Mouse (Mus musculus) regulatory T cell (primary cell): ENCODE measurements around the gene Xirp1.

Source experiments
- in situ Hi-C: fragments of 300-600 bp; cut with MboI, MseI; formaldehyde crosslinking; loops from one replicate; pipeline ENCODE4 v1.15.1; 2025; ENCODE audit warnings: high pct_unique_total_duplicates

The Xirp1 gene

DNA sequence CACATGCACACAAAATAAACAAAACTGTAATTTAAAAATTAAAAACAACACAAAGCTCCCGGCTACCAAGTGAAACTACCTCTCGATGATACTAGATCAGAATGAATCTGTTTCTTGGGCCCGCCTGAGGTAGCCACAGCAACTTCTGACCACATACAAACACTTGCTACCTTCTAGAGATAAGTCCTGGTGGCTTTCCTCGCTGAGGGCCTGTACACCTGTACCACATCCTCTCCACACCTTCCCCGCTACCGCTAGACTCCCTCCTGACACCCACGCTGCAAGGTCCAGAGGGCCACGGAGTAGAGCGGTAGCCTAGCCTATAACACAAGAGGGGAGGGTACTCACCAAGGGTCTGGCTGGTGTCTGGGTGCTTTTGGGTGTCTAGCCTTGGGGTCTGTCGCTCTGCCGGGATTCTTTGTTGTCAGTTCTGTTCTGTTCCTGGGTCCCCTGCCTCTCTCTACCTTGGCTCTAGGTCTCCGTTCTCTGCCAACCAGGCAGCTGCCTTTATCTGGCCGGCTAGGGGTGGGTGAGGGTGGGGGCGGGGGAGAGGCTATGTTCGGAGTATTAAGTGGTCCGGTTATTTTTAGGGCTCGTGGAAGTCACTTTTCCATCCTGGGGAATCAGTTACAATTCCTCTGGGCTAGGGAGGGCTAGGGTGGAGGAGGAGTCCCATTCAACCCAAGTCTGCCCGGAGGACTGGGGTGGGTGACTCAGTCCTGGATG, at the start of gene Xirp1:
Gene Xirp1 (minus strand): TSS at position 513 of the 726 bp plus-strand sequence.
- in situ Hi-C loops, result no loop called here

DNA sequence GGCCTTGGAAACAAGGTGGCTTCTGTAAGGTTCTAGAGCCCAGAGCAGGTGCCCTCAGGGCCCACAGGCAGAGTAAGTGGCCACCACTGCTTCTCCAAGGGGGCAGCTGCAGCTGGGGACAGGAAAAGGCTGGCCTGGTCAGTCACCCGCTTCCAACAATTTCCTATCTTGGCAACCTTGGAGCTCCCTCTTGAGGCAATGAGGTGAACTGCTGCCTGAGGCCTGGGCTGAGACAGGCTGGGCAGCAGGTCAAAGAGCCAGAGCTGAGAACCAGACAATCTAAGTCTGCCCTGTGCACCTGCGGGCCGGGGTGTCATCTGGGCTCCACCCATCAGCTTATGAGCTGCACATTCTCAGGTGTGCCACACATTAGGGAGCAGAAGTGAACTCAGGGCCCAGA, 49.8 kb upstream of the Xirp1 start:
- in situ Hi-C loops, result no loop called here

DNA sequence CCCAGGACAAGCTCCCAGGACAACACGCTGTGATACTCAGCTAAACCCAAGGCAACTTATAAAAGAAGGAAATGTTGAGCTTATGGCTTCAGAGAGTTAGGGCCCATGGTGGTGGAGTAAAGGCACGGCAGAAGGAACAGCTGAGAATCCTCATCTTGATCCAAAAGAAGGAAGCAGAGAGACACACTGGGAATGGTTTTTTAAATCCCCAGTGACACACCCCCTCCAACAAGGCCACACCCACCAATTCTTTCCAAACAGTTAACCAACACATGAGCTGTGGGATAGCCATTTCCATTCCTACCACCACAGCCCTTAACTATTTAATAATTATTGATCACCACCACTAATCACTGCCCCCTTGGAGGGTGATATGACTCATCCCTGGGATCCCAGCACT, 47.9 kb upstream of the Xirp1 start:
- in situ Hi-C loops, result no loop called here

DNA sequence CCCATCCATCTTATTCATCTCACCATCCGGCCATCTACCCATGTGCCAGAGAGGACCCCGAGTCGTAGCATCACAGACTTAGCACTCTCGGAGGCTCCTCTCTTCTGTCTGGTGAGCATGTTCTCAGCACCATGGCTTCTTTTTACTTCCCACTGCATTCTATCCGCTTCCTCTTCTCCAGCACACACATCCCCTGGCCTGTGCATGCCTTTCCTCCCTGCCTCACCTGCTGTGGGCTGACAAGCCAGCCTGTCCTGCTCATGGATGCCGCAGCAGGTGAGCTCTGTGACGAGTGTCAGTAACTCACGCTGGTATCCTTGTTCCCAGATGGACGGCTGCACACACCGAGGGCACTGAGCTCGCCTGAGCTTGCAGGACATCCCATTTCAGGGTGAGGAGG, 46.4 kb upstream of the Xirp1 start, which contains the start of gene Cx3cr1:
Gene Cx3cr1 (minus strand): TSS at position 101 of the 400 bp plus-strand sequence.
- in situ Hi-C loops, result no loop called here

DNA sequence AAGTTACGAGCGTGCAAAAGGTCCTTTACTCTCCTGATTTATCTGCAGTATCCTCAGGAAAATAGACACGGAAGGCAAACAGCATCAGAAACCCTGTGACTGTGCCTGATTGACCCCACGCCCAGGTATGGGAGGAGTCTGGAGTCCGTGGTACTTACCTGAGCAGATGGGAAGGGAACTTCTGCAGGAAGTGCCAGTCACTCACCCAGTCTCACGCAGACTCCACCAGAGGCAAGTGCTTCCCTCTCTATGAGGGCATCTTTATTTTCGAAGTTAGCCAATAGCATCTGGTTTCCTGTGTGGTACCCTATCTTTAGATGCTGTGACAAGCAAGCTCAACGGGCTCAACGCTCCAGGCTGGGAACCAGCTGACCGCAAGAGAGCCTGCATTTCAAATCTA, 44.6 kb upstream of the Xirp1 start:
- in situ Hi-C loops, result no loop called here

DNA sequence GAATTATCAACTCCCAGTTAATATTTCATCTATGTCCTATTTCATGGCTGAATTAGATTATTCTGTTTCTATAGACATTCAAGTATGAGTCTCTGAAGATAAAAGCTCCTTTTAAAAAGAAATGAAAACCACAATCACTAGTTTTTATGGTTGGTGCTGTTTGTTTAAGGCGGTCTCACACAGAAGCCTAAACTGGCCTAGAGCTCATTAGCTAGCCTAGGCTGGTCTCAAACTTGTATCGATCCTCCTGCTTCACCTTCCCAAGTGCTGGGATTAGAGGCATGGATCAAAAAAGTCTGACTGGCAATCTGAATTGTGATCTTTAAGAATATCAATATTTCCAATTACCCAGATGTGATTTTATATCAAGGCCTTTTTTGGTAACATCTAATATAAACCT, 44.2 kb upstream of the Xirp1 start:
- in situ Hi-C loops, result no loop called here

DNA sequence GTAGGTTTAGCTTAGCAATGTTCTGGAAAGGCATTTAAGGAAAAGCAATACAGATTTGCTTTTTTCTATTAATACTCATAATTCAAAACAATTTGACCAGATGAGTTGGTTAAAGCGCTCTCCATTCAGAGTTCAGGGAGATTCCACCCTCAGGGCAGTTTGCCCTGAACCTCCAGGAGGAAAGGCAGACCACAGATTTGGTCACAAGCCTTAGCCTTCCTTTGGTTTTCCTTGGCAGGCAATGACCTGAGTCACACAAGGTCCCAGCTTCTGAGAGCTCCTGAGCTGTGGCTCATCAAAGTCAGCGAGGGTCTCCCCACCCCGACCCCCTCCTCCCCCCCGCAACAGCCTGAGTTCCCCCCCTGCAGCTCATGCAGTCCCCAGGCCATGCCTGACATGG, 40.9 kb upstream of the Xirp1 start:
- in situ Hi-C loops, result no loop called here

DNA sequence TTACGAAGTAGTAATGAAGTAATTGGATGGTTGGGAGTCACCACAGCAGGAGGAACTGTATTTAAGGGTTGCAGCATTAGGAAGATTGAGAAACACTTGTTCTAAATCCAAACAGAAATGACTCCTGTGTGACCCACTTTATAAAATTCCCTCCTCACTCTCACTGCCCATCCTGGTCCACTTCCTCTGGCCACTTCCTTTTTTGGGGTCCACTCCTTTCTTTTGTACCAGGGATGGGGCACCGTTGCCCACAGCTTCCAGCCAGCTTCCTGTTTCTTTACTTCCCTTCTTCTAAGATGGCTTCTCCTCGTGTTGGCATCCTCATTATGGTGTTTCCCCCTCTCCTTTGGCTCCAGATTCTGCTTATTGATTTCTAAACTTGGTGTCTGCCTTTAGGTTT, 35.3 kb upstream of the Xirp1 start:
- in situ Hi-C loops, result no loop called here

DNA sequence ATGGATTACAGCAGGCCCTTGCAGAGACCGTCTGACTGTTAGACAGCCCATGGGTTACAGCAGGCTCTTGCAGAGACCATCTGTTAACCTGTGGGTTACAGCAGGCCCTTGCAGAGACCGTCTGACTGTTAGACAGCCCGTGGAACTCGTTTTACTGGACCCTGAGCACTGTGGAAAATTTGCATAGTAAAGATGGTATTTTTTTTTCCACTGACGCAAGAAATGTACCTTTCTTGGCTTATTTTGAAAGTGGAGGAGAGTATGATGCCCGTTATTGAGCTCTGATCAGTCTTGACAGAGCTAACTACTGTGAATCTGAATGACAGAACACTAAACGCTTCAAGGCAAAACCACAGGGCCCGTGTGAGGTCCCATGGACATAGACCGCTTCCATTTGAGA, 32.8 kb upstream of the Xirp1 start:
- in situ Hi-C loops, result no loop called here

DNA sequence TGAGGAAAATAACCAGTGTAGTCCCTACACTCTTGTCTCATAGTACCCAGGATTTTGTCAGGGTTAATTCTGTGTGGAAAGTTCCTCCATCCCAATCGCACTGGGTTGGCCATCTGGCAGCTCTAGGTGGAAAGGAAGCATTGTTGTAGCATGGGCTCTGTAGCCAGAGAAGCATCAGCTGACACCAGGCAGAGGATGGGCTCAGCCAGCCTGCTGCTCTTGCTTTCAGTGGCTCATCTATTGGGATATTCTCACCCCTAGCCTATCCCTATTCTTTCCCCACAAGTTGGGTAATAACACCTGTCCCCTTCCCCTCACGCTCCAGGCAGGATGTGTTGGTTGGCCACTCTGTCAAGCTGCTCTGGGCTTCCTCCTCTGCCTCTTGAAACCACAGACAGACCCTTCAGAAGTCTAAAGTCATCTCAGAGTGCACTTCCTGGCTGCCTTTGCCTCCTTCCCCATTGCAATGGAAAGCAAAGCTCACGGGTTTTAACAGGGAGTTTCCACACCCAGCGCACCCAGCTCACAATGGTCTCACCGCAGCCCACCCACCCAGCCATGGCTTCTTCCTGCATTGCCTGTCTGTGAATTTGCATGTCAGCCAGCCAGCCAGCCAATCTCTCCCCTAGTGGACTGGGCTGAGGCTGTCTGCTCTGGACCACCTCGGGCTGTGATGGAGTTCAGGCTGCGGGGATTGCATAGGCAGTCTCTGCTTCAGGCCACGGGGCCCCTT, 31.3 kb upstream of the Xirp1 start:
- in situ Hi-C loops, result no loop called here

DNA sequence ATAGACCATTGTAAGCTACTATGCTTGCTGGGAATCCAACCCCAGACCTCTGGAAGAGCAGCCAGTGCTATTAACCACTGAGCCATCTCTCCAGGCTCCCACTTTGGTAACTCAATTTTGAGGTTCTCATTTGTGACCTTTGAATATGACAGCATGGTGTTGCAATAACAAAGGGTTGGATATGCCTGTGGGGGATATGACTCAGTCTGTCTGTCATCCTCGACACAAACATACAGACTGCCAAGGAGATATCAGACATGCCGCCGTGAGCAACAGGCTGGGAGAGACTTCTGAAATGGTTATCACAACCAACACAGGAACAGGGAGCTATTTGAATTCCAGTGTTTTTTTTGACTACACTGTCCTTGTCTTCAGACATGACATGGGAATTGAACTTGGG, 26.0 kb upstream of the Xirp1 start:
- in situ Hi-C loops, result loop anchor here (25.0 kb wide), 1 partner anchor 738 kb away; no protein-coding TSS in a partner anchor

DNA sequence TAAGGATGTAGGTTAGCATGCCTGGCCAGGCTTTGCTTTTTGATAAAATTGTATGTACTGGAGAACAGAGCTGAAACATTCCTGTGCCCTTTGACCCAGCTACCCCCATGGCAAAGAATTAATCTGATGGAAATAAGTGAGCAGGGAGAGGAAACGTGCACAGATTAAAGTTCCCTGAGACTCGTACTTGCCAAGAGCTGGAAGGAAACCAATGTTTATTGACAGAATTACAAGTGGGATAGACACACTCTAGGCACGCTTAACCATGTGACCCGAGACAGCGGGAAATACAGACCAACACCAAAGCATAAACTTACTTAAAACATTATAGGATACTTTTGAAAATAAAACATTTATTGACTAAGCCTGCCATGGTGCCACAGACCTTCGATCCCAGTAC, 25.1 kb upstream of the Xirp1 start:
- in situ Hi-C loops, result loop anchor here (25.0 kb wide), 1 partner anchor 739 kb away; no protein-coding TSS in a partner anchor

DNA sequence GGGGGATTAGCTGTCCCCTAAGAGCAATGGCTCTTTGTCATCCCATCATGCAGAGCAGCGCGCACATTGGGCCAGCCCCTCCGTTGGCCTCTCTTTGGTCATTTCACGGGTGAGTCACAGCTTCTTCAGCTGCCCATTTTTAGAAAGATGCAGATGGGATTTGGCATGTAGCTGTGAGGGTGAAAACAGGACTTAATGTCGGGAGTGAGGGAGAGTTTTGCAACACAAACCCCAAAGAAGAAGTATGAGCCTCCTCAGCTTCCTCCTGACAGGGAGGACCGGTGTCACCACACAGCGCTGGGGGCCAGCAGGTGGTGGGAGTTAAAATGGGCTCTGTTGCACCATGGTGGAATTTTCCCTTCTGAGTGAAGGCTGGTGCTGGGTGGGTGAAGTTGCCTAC, 19.7 kb upstream of the Xirp1 start:
- in situ Hi-C loops, result loop anchor here (25.0 kb wide), 1 partner anchor 744 kb away; no protein-coding TSS in a partner anchor

DNA sequence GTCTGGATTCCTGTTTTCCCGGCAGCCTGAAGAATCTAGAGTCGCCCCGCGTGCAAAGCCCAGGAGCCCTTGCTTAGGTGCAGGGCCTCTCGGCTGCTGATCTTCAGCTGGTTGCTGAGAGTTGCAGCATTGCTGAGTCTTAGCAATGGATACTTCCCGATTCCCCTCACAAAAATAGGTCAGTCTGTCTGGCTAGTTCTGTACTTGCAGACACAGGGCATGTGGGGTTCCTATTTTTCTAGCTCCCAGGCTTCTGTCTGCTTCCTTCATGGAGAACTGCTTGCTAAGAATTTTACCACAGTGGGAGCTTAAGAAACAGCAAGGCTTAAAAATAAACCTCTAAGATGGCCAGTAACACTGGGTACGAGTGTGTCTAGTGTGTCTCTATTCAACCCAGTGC, 14.0 kb upstream of the Xirp1 start:
- in situ Hi-C loops, result loop anchor here (25.0 kb wide), 1 partner anchor 750 kb away; no protein-coding TSS in a partner anchor

DNA sequence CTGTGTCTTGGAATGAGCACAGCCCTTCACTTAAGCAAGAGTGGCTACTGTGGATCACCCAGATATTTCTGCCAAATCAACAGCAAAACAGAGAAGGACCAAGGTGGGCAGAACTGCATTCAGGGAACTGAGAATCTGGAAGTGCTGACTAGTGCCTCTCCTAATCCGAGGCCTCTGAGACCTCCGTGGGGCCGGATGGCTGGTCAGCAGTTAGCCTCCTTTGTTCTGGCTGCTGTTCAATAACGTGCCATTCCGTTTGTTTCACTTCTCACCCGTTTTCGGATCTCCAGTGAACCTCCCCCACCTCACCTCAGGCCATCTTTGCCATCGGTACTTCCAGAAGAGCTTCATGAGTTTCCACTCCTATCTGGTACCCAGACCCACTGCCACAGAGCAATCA, 11.0 kb upstream of the Xirp1 start:
- in situ Hi-C loops, result loop anchor here (25.0 kb wide), 1 partner anchor 753 kb away; no protein-coding TSS in a partner anchor

DNA sequence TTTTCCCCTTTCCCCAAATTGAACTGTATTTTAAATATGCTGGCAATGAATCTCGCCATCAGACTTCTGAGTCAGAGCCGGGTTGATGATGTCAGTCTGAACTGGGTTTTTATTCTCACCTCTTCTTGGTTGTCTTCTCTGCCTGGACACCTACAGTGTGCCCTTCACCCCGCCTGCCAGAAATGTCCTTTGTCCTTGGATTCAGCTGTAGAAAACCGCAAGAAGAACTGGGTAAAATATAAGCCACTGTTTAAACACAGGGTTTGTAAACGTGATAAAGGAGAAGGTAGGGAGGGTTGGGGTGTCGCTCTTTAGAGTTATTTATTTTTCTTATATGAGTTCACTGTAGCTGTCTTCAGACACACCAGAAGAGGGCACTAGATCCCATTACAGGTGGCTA, 9.3 kb upstream of the Xirp1 start:
- in situ Hi-C loops, result loop anchor here (25.0 kb wide), 1 partner anchor 755 kb away; no protein-coding TSS in a partner anchor

DNA sequence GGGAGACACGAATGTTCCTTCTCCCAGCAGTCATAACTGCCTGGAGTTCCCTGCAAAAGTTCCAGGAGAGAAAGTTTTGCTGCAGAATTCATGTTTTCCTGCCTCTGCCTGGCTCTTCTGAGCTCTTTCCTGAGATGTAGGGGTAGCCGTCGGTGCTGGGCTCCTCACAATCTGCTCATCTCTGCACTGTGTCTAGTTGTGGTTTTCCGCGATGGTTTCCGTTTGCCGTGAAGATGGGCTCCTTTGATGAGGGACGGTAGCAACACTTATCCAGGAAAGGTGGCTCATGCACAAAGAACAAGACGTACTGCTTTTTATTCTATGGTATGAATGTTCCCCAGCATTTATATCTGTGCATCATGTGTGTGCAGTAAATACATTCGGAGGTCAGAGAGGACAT, 7.0 kb upstream of the Xirp1 start:
- in situ Hi-C loops, result loop anchor here (25.0 kb wide), 1 partner anchor 757 kb away; no protein-coding TSS in a partner anchor

DNA sequence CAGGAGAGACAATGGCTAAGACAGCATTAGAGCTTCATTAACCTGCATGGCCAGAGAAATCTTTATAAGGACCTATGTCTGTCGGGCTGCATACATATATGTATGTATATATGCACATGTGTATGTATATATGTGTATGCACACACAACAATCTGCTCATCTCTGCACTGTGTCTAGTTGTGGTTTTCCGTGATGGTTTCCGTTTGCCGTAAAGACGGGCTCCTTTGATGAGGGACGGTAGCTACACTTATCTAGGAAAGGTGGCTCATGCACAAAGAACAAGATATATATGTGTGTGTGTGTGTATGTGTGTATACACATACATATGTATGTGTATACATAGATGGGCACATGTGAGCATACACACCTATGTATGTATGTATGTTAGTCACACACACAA, 6.5 kb upstream of the Xirp1 start:
- in situ Hi-C loops, result loop anchor here (5.0 to 25.0 kb wide), 2 partner anchors 52 to 757 kb away; no protein-coding TSS in a partner anchor

DNA sequence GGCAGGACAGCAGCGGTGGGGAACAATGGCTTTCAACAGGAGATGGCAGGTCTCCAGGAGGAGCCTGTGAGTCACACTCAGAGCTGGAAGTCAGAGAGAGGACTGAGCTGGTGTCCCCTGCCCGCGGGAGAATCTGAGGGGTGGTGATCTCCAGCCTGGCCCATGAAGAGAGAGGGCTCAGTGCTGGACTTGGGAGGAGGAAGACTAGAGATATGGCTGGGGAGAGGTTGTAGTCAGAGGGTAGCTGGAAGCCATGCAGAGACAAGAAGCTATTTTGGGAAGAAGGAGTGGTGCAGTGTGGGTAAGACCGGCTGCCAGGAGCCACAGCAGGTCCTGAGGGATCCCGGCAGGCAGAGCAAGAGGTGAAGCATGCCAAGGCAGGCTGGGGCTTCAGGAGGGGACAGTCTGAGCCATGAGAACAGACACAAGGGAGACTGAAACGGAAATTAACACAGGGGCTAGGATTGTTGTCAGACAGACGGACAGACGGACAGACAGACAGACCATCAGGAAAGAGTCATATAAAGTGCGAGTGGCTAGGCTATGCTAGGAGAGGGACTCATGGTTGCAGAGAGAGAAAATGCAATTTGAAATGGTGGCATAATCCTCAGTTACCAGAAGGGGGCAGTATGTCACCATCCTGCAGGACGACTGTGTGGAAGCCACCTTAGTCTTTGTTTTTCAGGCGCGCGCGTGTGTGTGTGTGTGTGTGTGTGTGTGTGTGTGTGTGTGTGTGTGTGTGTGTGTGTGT, 4.2 kb upstream of the Xirp1 start:
- in situ Hi-C loops, result loop anchor here (5.0 to 25.0 kb wide), 2 partner anchors 55 to 760 kb away; no protein-coding TSS in a partner anchor

DNA sequence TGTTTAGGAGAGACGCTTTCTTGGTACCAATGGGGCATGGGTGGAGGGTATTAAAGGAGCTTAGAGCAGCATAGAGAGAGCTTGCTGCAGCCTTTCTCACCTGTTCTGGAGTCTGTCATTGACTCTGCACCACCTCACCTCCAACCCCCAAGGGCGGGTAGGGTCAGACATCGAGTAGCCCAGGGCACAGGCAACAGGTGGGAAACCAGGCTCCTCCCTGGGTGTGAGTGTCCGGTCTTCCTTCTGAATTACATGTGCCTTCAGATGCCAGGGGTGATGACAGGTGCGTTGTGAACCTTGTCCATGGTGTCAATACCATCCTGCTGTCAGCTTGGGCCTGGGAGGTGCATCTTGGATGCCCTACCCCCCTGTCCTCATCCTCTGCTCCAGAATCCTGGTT, 1.2 kb upstream of the Xirp1 start:
- in situ Hi-C loops, result loop anchor here (5.0 to 25.0 kb wide), 2 partner anchors 58 to 763 kb away; no protein-coding TSS in a partner anchor

DNA sequence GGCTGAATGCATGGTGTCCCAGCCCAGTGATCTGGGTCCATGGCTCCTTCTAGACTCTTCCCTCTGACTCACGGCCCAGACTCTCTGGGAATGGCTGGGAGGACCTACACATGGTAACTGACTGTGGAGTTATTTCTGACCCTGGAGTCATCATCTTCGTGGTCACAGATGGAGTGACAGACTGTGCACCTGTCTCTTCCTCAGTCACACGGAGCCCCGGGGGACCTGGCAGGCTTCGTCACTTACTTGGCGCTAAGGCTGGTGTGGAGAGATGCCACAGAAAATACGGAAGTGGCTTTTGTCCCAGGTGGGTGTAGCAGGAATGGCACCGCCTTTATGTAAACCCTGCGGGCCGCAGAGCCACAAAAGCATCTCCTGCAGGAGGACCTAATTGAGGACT, 773 bp upstream of the Xirp1 start:
- in situ Hi-C loops, result no loop called here

DNA sequence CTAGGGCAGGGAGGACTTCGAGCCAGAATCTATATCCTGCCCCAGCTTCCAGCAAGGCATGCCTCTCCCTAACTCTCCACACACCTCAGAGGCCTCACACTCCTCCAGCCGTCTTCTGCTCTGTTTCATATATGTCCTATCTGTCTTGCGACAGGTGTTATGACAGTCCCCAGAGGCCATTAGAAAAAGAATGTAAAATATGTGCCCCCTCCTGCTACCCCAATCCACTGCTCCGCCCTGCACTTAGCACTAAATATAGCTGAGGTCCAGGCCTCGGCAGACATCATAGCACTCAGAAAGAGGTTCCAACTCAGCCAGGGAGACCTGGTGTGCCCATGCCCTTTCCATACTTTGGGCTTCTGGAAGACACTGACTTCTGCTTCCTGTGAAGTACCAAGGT, 2.2 kb downstream of the Xirp1 start:
- in situ Hi-C loops, result no loop called here
